Mouse (Mus musculus) lung, postnatal 10 days (tissue): Measurements from ENCODE around the gene Prmt7.
"Not testable (repeated sequence)": the region's sequence is repeated elsewhere in the genome, so short reads cannot be mapped to it uniquely, and the experiment has no call there.

Experiments
- DNase-seq: peaks from one replicate; pipeline ENCODE4 v3.0.0; 2021

The Prmt7 gene

DNA sequence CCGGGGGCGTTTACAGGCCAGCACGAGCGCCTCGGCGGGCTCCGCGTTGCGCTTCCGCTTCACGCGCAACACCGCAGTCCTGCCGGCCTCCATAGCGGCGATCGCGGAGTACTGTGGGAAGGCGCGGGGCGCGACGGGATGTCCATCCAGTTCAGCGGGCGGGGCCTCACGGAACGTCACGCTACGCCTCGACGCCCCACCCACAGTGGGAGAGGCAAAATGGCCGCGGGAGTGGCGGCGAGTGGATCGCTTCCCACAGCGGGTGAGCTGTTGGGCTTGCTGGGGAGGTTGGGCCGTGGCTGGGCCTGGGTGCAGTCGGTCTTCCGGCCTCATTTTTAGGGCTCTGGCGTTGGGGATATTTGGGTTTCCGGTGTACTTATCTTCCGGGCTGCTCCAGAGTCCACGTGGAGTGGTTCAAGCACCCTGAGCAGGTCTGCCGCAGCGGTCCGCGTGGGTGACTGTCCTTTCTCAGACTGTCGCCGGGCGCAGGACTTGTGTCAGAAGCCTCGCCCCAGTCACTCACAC lies at the start of gene Prmt7, which contains the start of gene Slc7a6os:
Gene Prmt7, plus strand, starts transcription at position 116 of the 525 bp plus-strand sequence.
Gene Slc7a6os, minus strand, starts transcription at position 115 of the 525 bp plus-strand sequence.
- DNase-seq = peak; percentile 98

GRCm38 (mm10) chr8:106163251-106163650 lies 47.5 kb upstream of the Prmt7 start:
- DNase-seq = no peak

- peak; percentile 82 for DNase-seq
Measured at GRCm38 (mm10) chr8:106165460-106165859, 45.3 kb upstream of the Prmt7 start.

- DNase-seq = peak; percentile 87
Measured at GRCm38 (mm10) chr8:106168356-106169016, 42.2 kb upstream of the Prmt7 start, which contains the start of gene Slc7a6. Slc7a6 (plus strand) TSS chr8:106168857.

GRCm38 (mm10) chr8:106169017-106169933 lies 41.5 kb upstream of the Prmt7 start:
- DNase-seq = peak; percentile 46

DNA sequence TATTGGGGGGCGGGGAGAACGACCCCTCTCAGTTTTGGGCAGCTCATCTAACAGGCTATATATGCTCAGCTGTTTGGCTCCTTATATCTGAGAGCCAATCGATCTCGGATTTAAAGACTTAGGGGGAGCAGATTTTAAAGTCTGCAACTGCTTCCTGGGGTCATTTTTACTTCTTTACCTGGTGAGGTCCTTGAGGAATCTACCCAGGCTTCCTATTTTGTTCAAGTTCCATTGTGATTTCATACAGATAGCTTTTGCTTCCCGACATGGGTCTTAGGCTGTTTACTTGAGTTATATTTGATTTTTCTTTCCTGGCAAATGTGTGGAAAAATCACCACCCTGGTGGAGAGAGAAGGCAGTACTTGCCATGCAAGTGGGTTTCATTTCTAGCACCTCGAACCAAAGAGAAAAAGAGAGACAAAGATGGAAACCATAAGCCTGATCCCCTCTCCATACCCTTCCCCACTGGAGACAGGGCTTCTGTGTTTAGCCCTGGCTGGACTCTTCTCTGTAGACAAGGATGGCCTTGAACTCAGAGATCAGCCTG lies 40.7 kb upstream of the Prmt7 start:
- DNase-seq = no peak

DNA sequence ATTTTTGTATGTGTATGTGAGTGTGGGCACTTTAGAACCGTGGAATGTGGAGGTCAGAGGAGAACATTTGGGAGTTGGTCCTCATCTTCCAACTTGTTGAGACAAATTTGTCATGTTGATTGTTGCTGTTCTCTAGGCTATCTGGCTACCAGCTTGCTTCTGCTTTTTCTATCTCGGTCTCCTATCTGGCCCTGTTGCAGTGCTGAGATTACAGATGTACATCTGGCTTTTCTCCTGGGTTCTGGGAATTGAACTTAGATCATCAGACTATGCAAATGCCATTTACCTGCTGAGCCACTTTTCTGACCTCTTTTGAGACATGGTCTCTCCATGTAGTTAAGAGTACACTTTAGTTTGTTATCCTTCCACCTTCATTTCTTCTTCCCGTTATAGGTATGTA lies 37.2 kb upstream of the Prmt7 start:
- DNase-seq = no peak

DNA sequence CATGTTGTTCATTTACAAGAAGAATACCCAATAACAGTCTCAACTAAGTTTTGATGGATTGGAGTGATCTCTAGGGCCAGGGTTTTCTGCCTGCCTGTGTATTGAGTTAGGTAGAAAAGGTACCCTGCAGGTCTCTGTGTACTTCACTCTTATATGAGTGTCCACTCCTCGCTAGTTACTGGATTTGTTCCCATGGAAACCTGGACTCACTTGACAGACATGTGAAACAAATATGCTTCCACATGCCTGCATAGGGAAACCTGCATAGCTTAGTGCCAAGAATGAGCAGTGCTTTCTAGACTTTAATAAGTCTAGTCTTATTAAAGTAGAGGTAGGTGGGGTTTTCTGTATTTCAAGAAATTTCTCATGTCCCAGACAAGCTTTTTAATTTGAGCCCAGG lies 33.8 kb upstream of the Prmt7 start:
- peak; percentile 15 for DNase-seq

GRCm38 (mm10) chr8:106177594-106177993 lies 33.1 kb upstream of the Prmt7 start:
- DNase-seq = no peak

DNA sequence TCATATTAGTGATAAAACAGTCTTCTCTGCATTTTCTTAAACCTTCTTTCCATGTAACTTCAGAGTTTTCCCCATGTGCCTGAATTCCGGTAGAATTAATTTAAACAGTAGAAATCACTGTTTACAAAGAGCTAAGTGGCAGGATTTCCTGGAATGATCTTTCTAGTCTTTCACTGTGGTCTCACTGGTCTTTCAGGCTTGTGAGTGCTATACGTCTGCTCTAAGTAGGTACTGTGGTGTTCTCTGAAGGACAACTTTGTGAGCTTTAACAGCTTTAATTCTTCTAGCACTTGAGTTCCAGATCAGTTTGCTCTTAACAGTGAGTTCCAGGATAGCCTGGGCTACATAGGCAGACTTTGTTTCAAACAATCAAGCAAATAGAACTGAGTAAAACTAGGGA lies 32.3 kb upstream of the Prmt7 start:
- DNase-seq = no peak

DNA sequence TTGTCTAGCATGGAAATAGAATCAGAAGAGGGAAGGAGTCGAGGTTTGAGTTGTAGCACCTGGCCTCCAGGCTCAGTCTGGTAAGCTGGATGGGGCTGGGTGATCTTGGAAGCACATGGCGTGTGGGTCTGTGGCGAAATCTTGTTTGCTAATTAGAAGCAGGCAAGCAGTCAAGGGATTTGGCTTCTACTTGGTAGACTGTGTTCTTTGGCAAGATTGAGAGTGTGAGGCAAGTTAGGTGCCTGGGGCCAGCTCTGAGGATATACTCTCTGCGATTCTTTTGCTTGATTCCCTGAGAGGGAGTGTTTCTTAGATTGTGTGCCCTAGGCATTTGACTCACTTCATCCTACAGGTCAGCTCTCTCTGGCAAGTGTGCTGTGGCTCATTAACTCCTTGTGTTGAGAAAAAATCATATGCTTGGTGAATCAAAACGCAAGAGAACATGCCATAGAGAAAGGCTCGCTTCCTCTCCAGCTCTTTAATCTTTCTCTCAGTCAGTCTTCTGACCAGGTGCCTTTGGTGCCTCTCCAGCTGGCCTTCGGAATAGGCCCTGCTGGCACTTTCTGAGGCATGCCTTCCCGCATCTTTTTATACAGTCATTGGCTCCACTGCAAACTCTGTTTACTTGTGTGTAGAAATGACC lies 25.0 kb upstream of the Prmt7 start:
- DNase-seq = peak; percentile 44

DNA sequence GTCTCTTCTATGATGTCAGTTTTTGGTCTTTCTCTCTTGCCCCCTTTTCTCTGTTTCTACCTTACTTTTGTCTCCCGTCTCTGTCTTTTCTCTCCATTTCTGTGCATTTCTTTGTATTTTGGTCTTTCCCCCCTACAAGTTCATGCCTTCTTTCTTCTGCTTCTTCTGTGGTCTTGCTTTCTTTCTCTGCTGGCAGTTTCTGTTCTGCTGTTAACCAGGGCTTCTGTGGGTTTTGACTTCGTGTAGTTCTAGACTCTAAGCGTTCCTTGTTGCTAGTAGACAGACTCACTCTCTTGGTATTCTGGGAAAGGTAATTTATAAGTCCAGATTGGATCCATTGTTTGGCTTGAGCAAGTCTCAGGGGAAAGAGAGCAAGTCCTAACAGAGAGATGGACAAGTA lies 24.3 kb upstream of the Prmt7 start:
- no peak for DNase-seq

DNA sequence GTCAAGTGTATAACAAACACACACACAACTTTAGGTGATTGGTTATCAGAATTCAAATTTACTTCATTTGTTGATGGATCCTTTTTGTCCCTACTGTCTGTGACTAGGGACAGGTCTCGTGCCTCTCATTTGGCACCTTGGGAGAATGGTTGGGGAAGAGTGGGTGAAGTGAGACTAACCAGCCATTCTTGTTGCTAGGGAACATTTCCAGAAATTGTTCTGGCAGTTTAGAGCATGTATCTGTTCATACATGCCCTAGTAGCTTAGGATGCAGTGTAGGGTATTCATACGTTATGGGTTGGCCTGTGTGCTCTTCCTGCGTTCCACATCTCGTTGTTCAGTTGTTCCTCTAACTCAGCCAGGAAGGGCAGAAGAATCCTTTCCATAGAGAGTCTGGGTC lies 21.6 kb upstream of the Prmt7 start:
- DNase-seq = no peak

GRCm38 (mm10) chr8:106191639-106192038 lies 19.1 kb upstream of the Prmt7 start:
- DNase-seq = no peak

- DNase-seq = no peak
Measured at GRCm38 (mm10) chr8:106193162-106193561, 17.6 kb upstream of the Prmt7 start.

- no peak for DNase-seq
Measured at GRCm38 (mm10) chr8:106194062-106194461, 16.7 kb upstream of the Prmt7 start.

DNA sequence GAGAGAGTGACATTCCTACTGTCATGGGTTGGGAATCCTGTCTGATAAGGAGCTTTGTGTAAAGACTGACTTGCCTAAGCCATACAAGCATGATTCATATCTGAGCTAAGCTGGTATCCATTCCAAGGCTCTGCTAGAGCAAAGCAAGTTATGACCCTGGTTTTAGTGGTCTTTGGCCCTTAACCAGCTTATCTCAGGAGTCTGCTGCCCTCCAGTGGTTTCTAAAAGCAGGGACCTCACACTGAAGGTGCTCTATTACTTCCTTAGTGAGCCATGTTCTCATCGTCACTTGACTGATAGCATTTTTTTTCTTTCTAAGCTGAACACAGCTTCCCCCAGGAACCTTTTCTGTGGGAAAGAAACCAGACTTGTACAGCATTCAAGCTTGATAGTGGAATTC lies 12.0 kb upstream of the Prmt7 start:
- peak; percentile 70 for DNase-seq

DNA sequence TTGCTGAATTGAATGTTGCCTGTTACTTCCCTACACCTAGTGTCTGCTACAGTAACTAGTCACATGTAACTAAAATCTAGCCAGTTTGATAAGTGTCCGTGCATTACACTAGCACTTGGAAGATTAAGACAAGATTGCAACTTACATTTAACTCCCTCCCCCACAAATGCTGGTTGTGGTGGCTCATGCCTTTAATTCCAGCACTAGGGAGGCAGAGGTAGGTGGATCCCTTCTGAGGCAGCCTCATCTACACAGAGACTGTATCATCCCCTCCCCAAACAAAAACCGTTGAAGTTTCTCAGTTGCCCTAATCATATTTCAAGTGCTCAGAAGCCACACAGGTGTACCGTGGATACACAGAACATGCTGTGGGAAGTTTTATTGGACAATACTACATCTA lies 11.1 kb upstream of the Prmt7 start:
- not testable (repeated sequence) for DNase-seq

GRCm38 (mm10) chr8:106210035-106210731 lies 553 bp upstream of the Prmt7 start:
- DNase-seq = peak; percentile 6

DNA sequence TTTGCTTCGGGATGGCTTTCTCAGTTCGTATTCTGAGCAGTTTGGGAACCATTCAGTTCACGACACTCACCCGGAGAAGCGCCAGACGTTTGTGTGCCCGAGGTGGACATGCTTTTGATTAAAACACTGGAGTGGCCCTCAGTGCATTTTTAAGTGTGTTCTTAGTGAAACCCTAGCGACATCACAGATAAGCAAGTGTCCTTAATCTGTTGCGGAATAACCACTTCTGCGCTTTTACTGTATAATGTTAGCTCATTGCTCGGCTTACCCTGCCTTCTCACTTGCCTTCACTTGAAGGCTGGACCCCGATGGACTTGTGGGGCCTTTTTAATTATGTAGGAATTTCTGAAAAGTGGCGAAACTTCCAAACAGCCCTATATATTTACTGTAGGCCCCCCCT lies 685 bp downstream of the Prmt7 start:
- DNase-seq = no peak

DNA sequence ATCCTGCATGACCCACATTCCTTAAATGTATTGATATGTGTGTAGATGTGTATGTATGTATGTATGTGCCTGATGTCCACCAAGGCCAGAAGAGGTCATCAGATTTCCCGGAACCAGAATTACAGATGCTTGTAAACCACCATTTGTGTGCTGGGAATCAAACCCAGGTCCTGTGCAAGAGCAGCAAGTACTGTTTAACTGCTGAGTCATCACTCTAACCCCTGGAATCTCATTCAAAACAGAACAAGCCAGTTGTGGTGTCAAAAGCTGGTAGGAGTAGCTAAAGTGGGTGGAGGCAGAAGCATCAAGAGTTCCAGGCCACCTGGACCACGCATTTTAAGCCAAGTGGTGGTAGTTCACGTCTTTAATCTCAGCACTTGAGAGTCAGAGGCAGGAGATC lies 3.2 kb downstream of the Prmt7 start:
- no peak for DNase-seq

DNA sequence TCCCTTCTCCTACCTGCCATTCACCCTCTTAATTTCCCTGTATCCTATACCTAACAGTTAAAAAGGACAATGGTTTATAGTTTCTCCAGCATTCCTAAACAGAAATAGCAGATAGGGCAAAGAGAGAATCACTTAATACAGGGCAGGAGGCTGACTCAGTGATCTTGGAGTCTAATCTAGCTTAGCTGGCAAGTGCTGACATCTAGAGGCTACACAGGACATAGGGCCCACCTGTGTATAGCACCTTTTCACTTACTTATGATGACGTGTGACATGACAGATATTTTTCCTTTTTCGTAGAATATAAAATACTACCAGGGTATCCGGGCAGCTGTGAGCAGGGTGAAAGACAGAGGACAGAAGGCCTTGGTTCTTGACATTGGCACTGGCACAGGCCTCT lies 8.9 kb downstream of the Prmt7 start:
- no peak for DNase-seq
